Mouse (Mus musculus) myocyte (in vitro differentiated cells): Measurements from ENCODE around the gene Cep55.

Experiments
- E2F4 ChIP-seq: IDR thresholded peaks from one replicate; pipeline ENCODE4 v1.6.1; 2011; ENCODE audit warnings: mild to moderate bottlenecking, control low read depth, moderate library complexity; ENCODE audit not compliant: insufficient read depth
- TCF12 ChIP-seq: IDR thresholded peaks from one replicate; pipeline ENCODE4 v1.6.1; 2011; ENCODE audit warnings: mild to moderate bottlenecking, control low read depth; ENCODE audit not compliant: poor library complexity, insufficient read depth, severe bottlenecking

DNA sequence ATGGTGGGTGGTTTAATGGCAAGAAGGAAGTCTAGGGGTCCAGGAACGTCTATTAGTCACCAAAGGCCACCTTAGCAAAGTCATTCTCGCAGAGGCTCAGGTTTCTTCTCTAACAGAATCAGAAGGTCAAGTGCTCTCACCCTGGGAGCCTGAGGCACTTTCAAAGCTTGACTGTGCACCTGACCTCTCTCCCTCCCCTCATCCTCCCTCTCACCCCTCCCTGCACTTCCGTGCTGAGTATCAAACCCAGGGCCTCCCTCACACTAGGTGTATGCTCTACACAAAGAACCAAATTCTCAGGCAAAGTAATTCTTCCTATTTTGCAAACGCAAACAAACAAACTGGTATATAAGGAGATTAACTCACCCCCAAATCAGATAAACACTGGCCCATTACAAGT, 41.4 kb downstream of the Cep55 start:
- TF ChIP-seq E2F4: no peak
- no peak for TF ChIP-seq TCF12
